Mouse (Mus musculus) right cerebral cortex, postnatal 10 days (tissue): ENCODE results near the gene Btnl4.

Experiments used
- DNase-seq, 2 experiments: peaks; one replicate each; pipeline ENCODE4 v3.0.0; 2021; ENCODE audit warnings: low spot score in 2 of 2

Btnl4 gene

GRCm38 (mm10) chr17:34437606-34438005, 39.5 kb downstream of the Btnl4 start:
- DNase-seq, result no peak

GRCm38 (mm10) chr17:34437120-34437519, 40.0 kb downstream of the Btnl4 start:
- no peak for DNase-seq

GRCm38 (mm10) chr17:34427597-34427996, 49.5 kb downstream of the Btnl4 start:
- DNase-seq, result no peak

GRCm38 (mm10) chr17:34420014-34420413, 57.1 kb downstream of the Btnl4 start:
- no peak for DNase-seq
